Mouse (Mus musculus) forelimb bud, embryonic 11.5 days (tissue): Measurements from ENCODE around the gene Zbtb3.

Source experiments
- DNase-seq: peaks from one replicate; pipeline ENCODE4 v3.0.0-alpha.2; 2012; ENCODE audit warnings: low read depth, low spot score

The Zbtb3 gene

DNA sequence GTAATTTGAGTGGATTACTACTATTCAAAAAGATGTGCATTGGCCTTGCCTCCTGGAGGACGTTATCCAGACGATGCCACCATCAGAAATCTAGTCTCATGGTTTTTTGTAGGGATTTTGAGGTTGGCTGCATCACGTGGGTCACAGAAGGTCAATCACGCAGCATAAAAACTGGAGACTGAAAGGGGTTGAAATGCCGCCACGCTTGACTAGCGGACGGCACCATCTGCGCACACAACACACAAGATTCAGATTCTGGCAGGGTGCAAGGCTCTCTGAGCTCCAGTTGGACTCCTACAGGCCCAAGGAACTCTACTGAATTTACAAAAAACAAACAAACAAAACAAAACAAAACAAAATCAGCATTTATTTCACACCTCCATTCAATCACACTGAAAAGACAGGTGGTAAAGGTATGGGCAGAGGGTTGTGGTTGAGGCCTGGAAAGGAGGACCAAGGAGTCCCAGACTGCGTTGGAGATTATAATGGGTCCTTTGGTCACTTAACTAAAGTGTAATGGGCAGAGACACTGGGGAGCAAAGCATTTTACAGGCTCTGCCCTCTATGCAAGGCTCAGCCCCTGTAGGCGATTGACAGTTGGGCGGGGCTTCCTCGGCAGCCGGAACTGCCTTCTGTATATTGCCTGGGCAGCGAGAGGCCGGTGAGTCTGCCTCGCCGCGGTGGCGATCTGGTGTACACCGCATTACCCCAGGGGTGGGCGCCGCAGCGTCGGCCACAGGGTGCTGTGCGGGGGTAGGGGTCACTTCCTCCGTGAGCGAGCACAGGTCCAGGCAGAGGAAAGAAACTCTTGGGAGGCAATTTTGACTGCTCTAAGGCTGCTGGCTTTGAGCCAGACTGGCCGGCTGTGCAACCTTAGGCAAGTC, 37.8 kb downstream of the Zbtb3 start:
- no peak for DNase-seq

DNA sequence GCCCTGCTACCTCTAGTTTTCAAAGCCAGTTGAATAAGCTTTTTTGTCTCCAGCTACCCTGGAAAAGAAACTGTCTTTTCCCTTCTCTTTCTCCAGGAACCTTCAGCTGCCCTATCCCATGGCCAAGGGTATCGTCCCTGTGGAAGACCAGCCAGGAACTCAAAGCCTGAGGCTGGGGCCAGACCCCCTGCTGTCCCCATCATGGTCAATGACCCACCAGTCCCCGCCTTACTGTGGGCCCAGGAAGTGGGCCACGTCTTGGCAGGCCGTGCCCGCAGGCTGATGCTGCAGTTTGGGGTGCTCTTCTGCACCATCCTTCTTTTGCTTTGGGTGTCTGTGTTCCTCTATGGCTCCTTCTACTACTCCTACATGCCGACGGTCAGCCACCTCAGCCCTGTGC, 38.7 kb downstream of the Zbtb3 start:
- no peak for DNase-seq

DNA sequence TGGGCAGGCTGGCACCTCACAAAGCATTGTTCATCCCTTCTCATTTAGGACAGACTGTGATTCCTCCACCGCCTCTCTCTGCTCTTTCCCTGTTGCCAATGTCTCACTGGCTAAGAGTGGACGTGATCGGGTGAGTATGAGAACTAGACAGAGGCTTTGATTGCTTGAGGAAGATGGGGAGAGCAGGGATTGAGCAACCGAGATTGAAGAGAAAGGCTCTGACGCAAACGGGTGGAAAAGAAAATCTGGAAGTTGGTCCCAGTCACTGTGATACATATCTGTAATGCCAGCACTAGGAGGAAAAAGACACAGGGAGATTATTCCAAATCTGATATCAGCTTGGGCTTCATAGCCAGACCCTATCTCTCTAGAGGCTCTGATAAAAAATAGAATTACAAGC, 40.6 kb downstream of the Zbtb3 start:
- no peak for DNase-seq

DNA sequence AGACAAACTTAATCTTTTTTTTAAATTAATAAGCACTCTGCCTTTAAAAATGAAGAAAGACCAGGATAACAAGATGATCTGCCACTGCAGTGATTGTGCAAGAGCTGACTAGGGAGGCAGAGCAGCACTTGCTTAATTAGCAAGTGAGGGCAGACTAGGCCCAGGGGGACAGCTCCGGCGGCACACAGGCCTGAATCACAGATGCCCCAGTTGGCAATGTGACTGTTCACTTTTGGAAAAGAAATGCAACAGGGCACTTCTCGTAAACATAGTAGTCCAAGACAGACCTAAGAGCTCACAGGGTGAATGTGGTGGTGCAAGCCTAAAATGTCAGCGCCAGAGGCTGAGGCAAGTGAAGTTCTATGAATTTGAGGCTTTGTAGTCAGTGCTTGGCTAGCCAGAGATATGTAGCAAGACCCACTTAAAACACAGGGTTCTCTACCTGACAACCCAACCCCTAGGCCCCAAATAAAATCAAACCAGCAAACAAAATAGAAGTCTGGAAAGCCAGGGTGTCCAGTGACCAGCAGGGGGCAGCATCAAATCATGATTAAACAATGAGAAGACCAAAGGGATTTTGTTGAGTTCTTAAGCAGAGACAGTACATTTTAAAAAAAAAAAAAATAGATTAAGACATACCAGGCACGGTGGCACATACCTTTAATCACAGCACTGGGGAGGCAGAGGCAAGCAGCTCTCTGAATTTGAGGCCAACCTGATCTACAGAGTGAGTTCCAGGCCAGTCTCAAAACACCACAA, 42.2 kb downstream of the Zbtb3 start:
- peak; percentile 74 for DNase-seq

DNA sequence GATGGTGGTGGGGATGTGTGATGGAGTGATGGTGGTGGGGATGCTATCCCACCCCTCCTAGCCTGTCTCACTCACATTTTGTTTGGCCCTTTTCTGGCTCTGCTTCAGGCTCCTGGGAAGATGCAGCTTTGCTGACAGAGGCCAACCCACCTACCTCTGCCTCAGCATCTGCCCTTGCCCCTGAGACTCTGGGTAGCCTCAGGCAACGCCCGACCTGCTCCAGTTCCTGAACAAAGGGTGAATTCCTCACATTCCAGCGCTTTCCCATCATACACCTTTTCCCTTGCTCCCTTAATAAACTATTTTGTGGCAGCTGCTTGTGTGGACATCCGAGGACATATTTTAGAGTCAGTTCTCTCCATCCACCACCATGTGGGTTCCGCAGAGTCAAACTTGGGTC, 46.0 kb downstream of the Zbtb3 start:
- no peak for DNase-seq

DNA sequence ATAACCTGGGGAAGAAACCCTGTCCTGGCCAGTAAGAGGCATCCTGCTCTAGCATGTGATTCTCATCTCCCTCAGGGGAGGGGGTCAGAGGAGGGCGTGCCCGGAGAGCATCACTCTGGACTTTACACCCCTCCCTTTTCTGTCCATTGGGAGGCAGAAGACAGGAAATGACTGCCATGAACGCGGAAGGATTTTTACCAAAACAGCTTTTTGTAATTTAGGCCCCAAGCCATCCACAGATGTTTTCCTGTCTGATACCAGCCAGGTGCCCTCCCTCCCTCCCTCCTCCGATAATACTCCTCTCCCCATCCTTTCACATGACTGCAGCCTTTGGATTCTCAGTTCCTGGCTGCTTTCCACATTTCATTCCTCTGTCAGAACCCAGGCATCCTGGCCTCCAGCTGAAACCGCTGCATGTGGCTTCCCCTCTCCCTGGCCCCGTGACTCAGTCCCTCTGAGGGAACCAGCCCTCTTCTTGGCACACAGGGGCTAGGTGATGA, 48.1 kb downstream of the Zbtb3 start, which contains the start of gene Lrrn4cl:
Lrrn4cl (plus strand) TSS at position 367 of the 500 bp plus-strand sequence.
- DNase-seq = no peak

DNA sequence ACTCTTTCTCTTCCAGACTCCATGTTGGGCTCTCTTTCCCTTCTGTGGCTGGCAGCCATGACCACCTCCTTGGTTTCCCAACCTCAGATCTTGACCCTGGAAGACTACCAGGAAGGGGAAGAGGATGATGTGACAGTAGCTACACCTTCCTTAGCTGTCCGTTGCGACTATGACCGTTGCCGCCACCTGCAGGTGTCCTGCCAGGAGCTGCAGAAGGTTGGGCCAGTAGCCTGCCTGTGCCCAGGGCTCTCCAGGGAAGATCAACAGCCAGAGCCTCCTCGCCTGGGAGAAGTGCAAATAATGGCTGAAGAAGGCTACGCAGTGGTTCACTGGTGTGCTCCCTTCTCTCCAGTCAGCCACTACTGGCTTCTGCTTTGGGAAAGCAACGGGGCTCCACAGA, 49.3 kb downstream of the Zbtb3 start:
- no peak for DNase-seq

DNA sequence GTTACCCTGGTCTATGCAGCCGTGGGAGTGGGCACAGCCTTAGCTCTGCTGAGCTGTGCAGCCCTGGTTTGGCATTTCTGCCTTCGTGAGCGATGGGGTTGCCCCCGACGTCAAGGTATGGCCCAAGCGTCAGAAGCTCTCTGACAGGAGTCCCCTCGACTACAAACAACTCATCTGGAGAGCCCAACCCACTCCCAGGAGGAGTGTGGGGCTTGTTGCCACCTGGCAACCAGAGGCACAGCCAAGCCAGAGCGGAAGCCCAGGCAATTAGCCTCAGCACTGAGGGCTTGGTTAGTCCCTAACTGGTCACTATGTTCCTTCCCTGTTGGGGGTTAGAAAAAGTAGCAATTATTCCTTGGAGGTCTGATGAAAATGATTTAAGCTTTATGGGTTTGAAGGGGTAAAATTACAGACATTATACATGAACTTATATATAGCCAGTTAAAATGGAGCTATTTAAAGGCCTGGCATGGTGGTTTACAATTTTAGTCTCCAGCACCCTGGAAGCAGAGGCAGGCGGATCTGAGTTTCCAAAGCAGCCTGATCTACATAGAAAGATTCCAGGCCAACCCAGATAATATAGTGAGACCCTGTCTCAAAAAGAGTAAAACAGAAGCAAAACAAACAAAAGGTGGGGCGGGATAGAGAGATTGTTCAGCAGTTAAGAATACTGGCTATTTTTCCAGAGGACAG, 50.0 kb downstream of the Zbtb3 start:
- no peak for DNase-seq

DNA sequence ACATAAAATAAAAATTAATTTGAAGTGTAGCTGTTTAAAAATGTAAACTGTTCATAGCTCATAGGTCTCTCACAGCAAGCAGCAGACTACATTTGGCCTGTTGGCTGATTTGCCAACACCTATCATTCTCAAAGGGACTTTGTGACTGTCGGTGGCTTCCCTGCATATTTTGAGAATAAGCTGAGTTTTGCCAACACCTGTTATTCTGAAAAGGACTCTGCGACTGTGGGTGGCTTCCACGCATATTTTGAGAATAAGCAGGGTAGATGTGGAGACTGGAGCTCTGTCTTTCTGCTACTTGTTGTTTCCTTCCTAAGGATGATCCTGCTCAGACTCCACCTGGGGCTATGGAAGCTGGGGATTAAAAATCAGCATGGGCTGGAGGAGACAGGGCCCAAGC, 50.8 kb downstream of the Zbtb3 start:
- DNase-seq = no peak
